Mouse (Mus musculus) neural tube, embryonic 12.5 days (tissue): ENCODE results near the gene Adgrf1. TPM values are rescaled to one million over a fixed set of nuclear protein-coding genes. Genes with fewer than 3 reads are reported as not detected.

Source experiments
- ATAC-seq: fragments of 200-750 bp; cut with Nextera tagmentation; 2 replicates; pipeline ENCODE4 v1.8.0; 2017; ENCODE audit warnings: low read depth, mild to moderate bottlenecking, moderate TSS enrichment, moderate library complexity; ENCODE audit not compliant: low FRiP score
- H3K27ac ChIP-seq: fragments of 300-500 bp; sonication (generic); 2 replicates; pipeline ENCODE4 v1.5.1; 2016
- H3K27me3 ChIP-seq: fragments of 300-500 bp; sonication (generic); replicated peaks from 2 replicates; pipeline ENCODE4 v1.6.1; 2016; ENCODE audit warnings: mild to moderate bottlenecking
- H3K36me3 ChIP-seq: fragments of 300-500 bp; sonication (generic); 2 replicates; pipeline ENCODE4 v1.6.1; 2016; ENCODE audit warnings: mild to moderate bottlenecking
- H3K4me1 ChIP-seq: fragments of 300-500 bp; sonication (generic); 2 replicates; pipeline ENCODE4 v1.6.1; 2016
- H3K4me2 ChIP-seq: fragments of 300-500 bp; sonication (generic); replicated peaks from 2 replicates; pipeline ENCODE4 v1.6.1; 2016; ENCODE audit warnings: mild to moderate bottlenecking
- H3K4me3 ChIP-seq: fragments of 300-500 bp; sonication (generic); 2 replicates; pipeline ENCODE4 v1.5.1; 2016
- H3K9ac ChIP-seq: fragments of 300-500 bp; sonication (generic); 2 replicates; pipeline ENCODE4 v1.6.1; 2016; ENCODE audit warnings: mild to moderate bottlenecking
- H3K9me3 ChIP-seq: fragments of 300-500 bp; sonication (generic); 2 replicates; pipeline ENCODE4 v1.6.1; 2016; ENCODE audit warnings: mild to moderate bottlenecking
- WGBS: fragments of 180-500 bp; shearing (Covaris S2); methylation state at CpG from one replicate; pipeline ENCODE4 v1.1.7; 2016; 5-methylcytosine and 5-hydroxymethylcytosine counted together
- polyA plus RNA-seq: library from polyadenylated mRNA; unstranded; fragments of >200 nt; fragmentation: Nextera tagmentation; extraction: Ambion mirVana; gene quantifications from 2 replicates; pipeline ENCODE4 v1.2.1, GENCODE M21; 2016

The Adgrf1 gene
- polyA plus RNA-seq, 1 experiment from 2014 or later, result not detected

DNA sequence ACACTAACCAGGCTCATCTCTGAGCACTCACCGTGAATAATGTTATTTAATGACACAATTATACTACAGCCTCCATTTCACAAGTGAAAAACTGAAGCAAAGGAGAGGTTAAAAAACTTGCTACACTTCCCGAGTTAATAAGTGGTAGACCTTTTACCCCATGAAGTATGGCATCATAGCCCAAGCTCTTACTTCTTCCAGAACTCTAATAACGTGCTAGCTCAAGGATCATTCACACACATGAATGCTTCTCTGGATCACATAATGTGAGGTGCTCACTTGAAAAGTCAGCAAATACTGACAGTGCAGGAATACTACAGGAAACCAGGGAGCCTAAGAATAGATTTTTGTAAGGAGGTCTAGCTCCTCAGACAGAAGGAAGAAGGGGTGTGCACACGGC lies 102.5 kb downstream of the Adgrf1 start:
- Histone ChIP-seq H3K36me3 (no peaks in the 10 kb centered on the region), H3K27me3 (no peaks in the 10 kb centered on the region), H3K4me3 (no peak overlapping the region), H3K27ac (no peak overlapping the region), H3K9ac (no peak overlapping the region), H3K4me2 (no peak overlapping the region), H3K4me1 (no peaks in the 10 kb centered on the region), H3K9me3 (no peaks in the 10 kb centered on the region)
- whole genome bisulfite sequencing, result 82% methylated on average over 4 of the region's 4 CpGs
- ATAC-seq, result no peak

DNA sequence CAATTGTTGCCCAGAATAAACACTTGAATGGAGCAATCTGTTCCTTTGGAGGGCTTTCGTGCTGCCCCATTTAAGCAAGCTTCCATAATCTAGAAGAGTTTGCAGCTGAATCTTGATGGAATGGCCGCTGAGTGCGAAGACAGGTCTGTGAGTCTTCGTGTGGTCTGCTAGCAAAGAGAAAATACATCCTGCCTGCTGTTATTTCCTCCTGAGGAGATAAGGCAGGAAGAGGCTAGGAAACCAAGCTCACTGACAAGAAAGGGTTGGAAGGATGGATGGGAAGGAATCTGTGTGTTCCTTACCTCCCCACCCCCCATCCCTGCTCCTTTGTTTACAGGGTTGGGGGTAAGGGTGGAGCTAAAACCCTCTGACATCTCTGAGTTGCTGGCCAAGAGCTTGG lies 103.9 kb downstream of the Adgrf1 start:
- H3K36me3 ChIP-seq, result no peaks in the 10 kb centered on the region
- H3K4me2 ChIP-seq, result no peak overlapping the region
- no peak for ATAC-seq
- no peak overlapping the region for H3K27ac ChIP-seq
- 60% methylated on average over 4 of the region's 4 CpGs for WGBS
- H3K4me1 ChIP-seq, result no peaks in the 10 kb centered on the region
- no peak overlapping the region for H3K9ac ChIP-seq
- H3K4me3 ChIP-seq, result no peak overlapping the region
- H3K27me3 ChIP-seq, result no peaks in the 10 kb centered on the region
- no peaks in the 10 kb centered on the region for H3K9me3 ChIP-seq

Other genes starting within 250 kb of the Adgrf1 start
- gene Adgrf5, start 90.1 kb downstream of the Adgrf1 start, polyA plus RNA-seq, result 10.7 and 12.2 TPM in 2 replicates
- 0.10 TPM in 1 of 2 replicates, not detected in the other for gene Mep1a, start 232.5 kb downstream of the Adgrf1 start, polyA plus RNA-seq